Mouse (Mus musculus): ENCODE measurements at regions not wholly inside any gene's neighbourhood (a gene's known extent, or its start where the extent isn't known, plus 50 kb on each side); places are given as distances from the start of the nearest gene placed in this dataset.

GRCm38 (mm10) chr13:94619511-94619910 is 169.2 kb upstream of the Tbca start:
- no peak for DNase-seq (ENCODE audit: low spot score)

- DNase-seq (ENCODE audit: low spot score) = no peak
Measured at GRCm38 (mm10) chr13:94630055-94630454, 158.7 kb upstream of the Tbca start.

GRCm38 (mm10) chr13:94630685-94631084 is 158.0 kb upstream of the Tbca start:
- DNase-seq (ENCODE audit: low spot score) = no peak

- no peak for DNase-seq (ENCODE audit: low spot score)
Measured at GRCm38 (mm10) chr13:94632730-94633129, 156.0 kb upstream of the Tbca start.

GRCm38 (mm10) chr13:94640336-94640735 is 148.4 kb upstream of the Tbca start:
- DNase-seq (ENCODE audit: low spot score) = no peak

GRCm38 (mm10) chr13:94645241-94646206 is 143.2 kb upstream of the Tbca start:
- no peak for DNase-seq (ENCODE audit: low spot score)

- no peak for DNase-seq (ENCODE audit: low spot score)
Measured at GRCm38 (mm10) chr13:94646326-94646725, 142.4 kb upstream of the Tbca start.

GRCm38 (mm10) chr13:94646781-94647555 is 141.7 kb upstream of the Tbca start:
- DNase-seq (ENCODE audit: low spot score) = no peak

- peak; percentile 12 for DNase-seq (ENCODE audit: low spot score)
Measured at GRCm38 (mm10) chr13:94647566-94647965, 141.1 kb upstream of the Tbca start.

GRCm38 (mm10) chr13:94650951-94651350 is 137.8 kb upstream of the Tbca start:
- DNase-seq (ENCODE audit: low spot score) = no peak

- DNase-seq (ENCODE audit: low spot score) = no peak
Measured at GRCm38 (mm10) chr13:94667604-94668003, 121.1 kb upstream of the Tbca start.

GRCm38 (mm10) chr13:94668276-94668675 is 120.4 kb upstream of the Tbca start:
- no peak for DNase-seq (ENCODE audit: low spot score)

GRCm38 (mm10) chr13:94669106-94669683 is 119.5 kb upstream of the Tbca start:
- DNase-seq (ENCODE audit: low spot score) = no peak

GRCm38 (mm10) chr13:94670266-94670665 is 118.4 kb upstream of the Tbca start:
- no peak for DNase-seq (ENCODE audit: low spot score)

GRCm38 (mm10) chr13:94670961-94671360 is 117.7 kb upstream of the Tbca start:
- DNase-seq (ENCODE audit: low spot score) = no peak

- DNase-seq (ENCODE audit: low spot score) = peak; percentile 20
Measured at GRCm38 (mm10) chr13:94680492-94681168, 108.1 kb upstream of the Tbca start.

GRCm38 (mm10) chr13:94681606-94682005 is 107.1 kb upstream of the Tbca start:
- DNase-seq (ENCODE audit: low spot score) = no peak

- no peak for DNase-seq (ENCODE audit: low spot score)
Measured at GRCm38 (mm10) chr13:94685191-94685590, 103.5 kb upstream of the Tbca start.

GRCm38 (mm10) chr13:94687295-94687694 is 101.4 kb upstream of the Tbca start:
- no peak for DNase-seq (ENCODE audit: low spot score)

GRCm38 (mm10) chr13:94706641-94707053 is 82.1 kb upstream of the Tbca start:
- peak; percentile 71 for DNase-seq (ENCODE audit: low spot score)

GRCm38 (mm10) chr13:94707371-94708280 is 81.1 kb upstream of the Tbca start:
- DNase-seq (ENCODE audit: low spot score) = peak; percentile 62
